Mouse (Mus musculus) forebrain, embryonic 16.5 days (tissue): Measurements from ENCODE around the gene Tulp4. TPM values are rescaled to one million over a fixed set of nuclear protein-coding genes. Genes with fewer than 3 reads are reported as not detected.

Experiments used
- ATAC-seq: fragments of 200-750 bp; cut with Nextera tagmentation; 2 replicates; pipeline ENCODE4 v1.8.0; 2017; ENCODE audit warnings: mild to moderate bottlenecking, moderate library complexity
- H3K27ac ChIP-seq: fragments of 300-500 bp; sonication (generic); 2 replicates; pipeline ENCODE4 v1.5.1; 2014; ENCODE audit warnings: low read length, control low read depth
- H3K27me3 ChIP-seq: fragments of 300-500 bp; sonication (generic); replicated peaks from 2 replicates; pipeline ENCODE4 v1.6.1; 2014; ENCODE audit warnings: low read length; ENCODE audit not compliant: control insufficient read depth, insufficient read depth
- H3K36me3 ChIP-seq: fragments of 300-500 bp; sonication (generic); 2 replicates; pipeline ENCODE4 v1.6.1; 2014; ENCODE audit not compliant: control insufficient read depth, insufficient read depth
- H3K4me1 ChIP-seq: fragments of 300-500 bp; sonication (generic); replicated peaks from 2 replicates; pipeline ENCODE4 v1.6.1; 2014; ENCODE audit warnings: low read length; ENCODE audit not compliant: control insufficient read depth, insufficient read depth
- H3K4me2 ChIP-seq: fragments of 300-500 bp; sonication (generic); 2 replicates; pipeline ENCODE4 v1.6.1; 2014; ENCODE audit warnings: mild to moderate bottlenecking, low read length, control low read depth
- H3K4me3 ChIP-seq: fragments of 300-500 bp; sonication (generic); replicated peaks from 2 replicates; pipeline ENCODE4 v1.5.1; 2014; ENCODE audit warnings: mild to moderate bottlenecking, low read length, control low read depth
- H3K9ac ChIP-seq: fragments of 300-500 bp; sonication (generic); replicated peaks from 2 replicates; pipeline ENCODE4 v1.6.1; 2014; ENCODE audit warnings: low read depth, low read length, control low read depth
- H3K9me3 ChIP-seq: fragments of 300-500 bp; sonication (generic); 2 replicates; pipeline ENCODE4 v1.6.1; 2016; ENCODE audit warnings: low read length; ENCODE audit not compliant: control insufficient read depth
- WGBS: fragments of 180-500 bp; shearing (Covaris S2); extraction: QIAGEN DNeasy Blood & Tissue Kit; methylation state at CpG from one replicate; pipeline ENCODE4 v1.1.7; 2014; 5-methylcytosine and 5-hydroxymethylcytosine counted together
- polyA plus RNA-seq: library from polyadenylated mRNA; unstranded; fragments of >200 nt; fragmentation: Nextera tagmentation; extraction: Ambion mirVana; gene quantifications from 2 replicates; pipeline ENCODE4 v1.2.1, GENCODE M21; 2015

The Tulp4 gene
- polyA plus RNA-seq, 1 experiment from 2014 or later, result 167 TPM

- Histone ChIP-seq H3K4me2 (no peak overlapping the region), H3K9ac (no peak overlapping the region), H3K4me1 (peaks cover 10% of the 10 kb centered on the region), H3K36me3 (peaks cover 6% of the 10 kb centered on the region), H3K9me3 (peaks cover 2% of the 10 kb centered on the region; the same call in 1 of the 2 replicates), H3K27me3 (no peaks in the 10 kb centered on the region), H3K27ac (no peak overlapping the region), H3K4me3 (no peak overlapping the region)
- 56% methylated on average over 5 of the region's 5 CpGs for WGBS
- peak; percentile 64 for ATAC-seq
Observed at GRCm38 (mm10) chr17:6172926-6173690, 66.9 kb downstream of the Tulp4 start.

- Histone ChIP-seq H3K27ac (no peak overlapping the region), H3K36me3 (peaks cover 8% of the 10 kb centered on the region), H3K9me3 (peaks cover 2% of the 10 kb centered on the region; the same call in 1 of the 2 replicates), H3K4me3 (no peak overlapping the region), H3K4me2 (no peak overlapping the region), H3K4me1 (peaks cover 10% of the 10 kb centered on the region), H3K9ac (no peak overlapping the region), H3K27me3 (no peaks in the 10 kb centered on the region)
- WGBS, result 76% methylated on average over 1 of the region's 1 CpGs
- no peak for ATAC-seq
Observed at GRCm38 (mm10) chr17:6174574-6174973, 68.3 kb downstream of the Tulp4 start.

- H3K4me2 ChIP-seq, result no peak overlapping the region
- H3K36me3 ChIP-seq, result peaks cover 8% of the 10 kb centered on the region
- no peak overlapping the region for H3K27ac ChIP-seq
- no peak overlapping the region for H3K9ac ChIP-seq
- peaks cover 2% of the 10 kb centered on the region; the same call in 1 of the 2 replicates for H3K9me3 ChIP-seq
- peaks cover 6% of the 10 kb centered on the region for H3K4me1 ChIP-seq
- WGBS, result 84% methylated on average over 6 of the region's 6 CpGs
- no peak overlapping the region for H3K4me3 ChIP-seq
- no peaks in the 10 kb centered on the region for H3K27me3 ChIP-seq
- ATAC-seq, result no peak
Observed at GRCm38 (mm10) chr17:6178564-6179267, 72.5 kb downstream of the Tulp4 start.

- Histone ChIP-seq H3K9ac (no peak overlapping the region), H3K36me3 (peaks cover 8% of the 10 kb centered on the region), H3K27ac (peak overlapping the region; percentile 12; the same call in 1 of the 2 replicates), H3K9me3 (peaks cover 2% of the 10 kb centered on the region; the same call in 1 of the 2 replicates), H3K27me3 (no peaks in the 10 kb centered on the region), H3K4me2 (no peak overlapping the region), H3K4me3 (no peak overlapping the region), H3K4me1 (peaks cover 6% of the 10 kb centered on the region)
- 47% methylated on average over 4 of the region's 4 CpGs for WGBS
- ATAC-seq, result no peak
Observed at GRCm38 (mm10) chr17:6179389-6179788, 73.2 kb downstream of the Tulp4 start.

- peak overlapping the region; percentile 31 for H3K27ac ChIP-seq
- no peak; the same call in 1 of the 2 replicates for ATAC-seq
- H3K4me2 ChIP-seq, result no peak overlapping the region
- H3K4me1 ChIP-seq, result peaks cover 6% of the 10 kb centered on the region
- H3K9ac ChIP-seq, result no peak overlapping the region
- H3K4me3 ChIP-seq, result no peak overlapping the region
- H3K36me3 ChIP-seq, result peaks cover 12% of the 10 kb centered on the region
- WGBS, result 53% methylated on average over 3 of the region's 3 CpGs
- peaks cover 2% of the 10 kb centered on the region; the same call in 1 of the 2 replicates for H3K9me3 ChIP-seq
- H3K27me3 ChIP-seq, result no peaks in the 10 kb centered on the region
Observed at GRCm38 (mm10) chr17:6180421-6180820, 74.2 kb downstream of the Tulp4 start.

GRCm38 (mm10) chr17:6182715-6183114 lies 76.5 kb downstream of the Tulp4 start:
- WGBS, result 66% methylated on average over 4 of the region's 4 CpGs
- peaks cover 6% of the 10 kb centered on the region for H3K4me1 ChIP-seq
- H3K36me3 ChIP-seq, result peaks cover 25% of the 10 kb centered on the region

GRCm38 (mm10) chr17:6186651-6187050 lies 80.4 kb downstream of the Tulp4 start:
- H3K4me3 ChIP-seq, result no peak overlapping the region
- no peak overlapping the region for H3K27ac ChIP-seq
- H3K36me3 ChIP-seq, result peaks cover 19% of the 10 kb centered on the region
- no peaks in the 10 kb centered on the region for H3K27me3 ChIP-seq
- H3K9me3 ChIP-seq, result no peaks in the 10 kb centered on the region
- no peak overlapping the region for H3K4me2 ChIP-seq
- no peak for ATAC-seq
- 96% methylated on average over 4 of the region's 4 CpGs for WGBS
- no peak overlapping the region for H3K9ac ChIP-seq
- H3K4me1 ChIP-seq, result no peaks in the 10 kb centered on the region

More at GRCm38 (mm10) chr17:6182715-6183114, 76.5 kb downstream of the Tulp4 start:
- Histone ChIP-seq H3K9ac (no peak overlapping the region), H3K27ac (no peak overlapping the region), H3K4me2 (no peak overlapping the region), H3K27me3 (no peaks in the 10 kb centered on the region), H3K4me3 (no peak overlapping the region), H3K9me3 (no peaks in the 10 kb centered on the region)
- ATAC-seq, result no peak

- no peaks in the 10 kb centered on the region for H3K27me3 ChIP-seq
- no peaks in the 10 kb centered on the region for H3K4me1 ChIP-seq
- no peak for ATAC-seq
- H3K36me3 ChIP-seq, result peaks cover 24% of the 10 kb centered on the region
- H3K27ac ChIP-seq, result no peak overlapping the region
- H3K4me3 ChIP-seq, result no peak overlapping the region
- no peaks in the 10 kb centered on the region for H3K9me3 ChIP-seq
- H3K4me2 ChIP-seq, result no peak overlapping the region
- WGBS, result 98% methylated on average over 8 of the region's 8 CpGs
- no peak overlapping the region for H3K9ac ChIP-seq
Observed at GRCm38 (mm10) chr17:6187183-6187582, 80.9 kb downstream of the Tulp4 start.

GRCm38 (mm10) chr17:6189207-6189606 lies 83.0 kb downstream of the Tulp4 start:
- 94% methylated on average over 5 of the region's 5 CpGs for WGBS
- H3K4me1 ChIP-seq, result no peaks in the 10 kb centered on the region

More at GRCm38 (mm10) chr17:6189207-6189606, 83.0 kb downstream of the Tulp4 start:
- ATAC-seq, result no peak
- no peaks in the 10 kb centered on the region for H3K9me3 ChIP-seq
- peaks cover 24% of the 10 kb centered on the region for H3K36me3 ChIP-seq
- no peaks in the 10 kb centered on the region for H3K27me3 ChIP-seq
- no peak overlapping the region for H3K9ac ChIP-seq
- no peak overlapping the region for H3K4me3 ChIP-seq
- no peak overlapping the region for H3K4me2 ChIP-seq
- H3K27ac ChIP-seq, result no peak overlapping the region
